Mouse (Mus musculus) cerebellum, postnatal 10 days (tissue): ENCODE results near the gene Man2b1.

Source experiments
- DNase-seq, 2 experiments: peaks; one replicate each; pipeline ENCODE4 v3.0.0; 2021; ENCODE audit warnings: mixed read lengths in 2 of 2

Gene Man2b1

DNA sequence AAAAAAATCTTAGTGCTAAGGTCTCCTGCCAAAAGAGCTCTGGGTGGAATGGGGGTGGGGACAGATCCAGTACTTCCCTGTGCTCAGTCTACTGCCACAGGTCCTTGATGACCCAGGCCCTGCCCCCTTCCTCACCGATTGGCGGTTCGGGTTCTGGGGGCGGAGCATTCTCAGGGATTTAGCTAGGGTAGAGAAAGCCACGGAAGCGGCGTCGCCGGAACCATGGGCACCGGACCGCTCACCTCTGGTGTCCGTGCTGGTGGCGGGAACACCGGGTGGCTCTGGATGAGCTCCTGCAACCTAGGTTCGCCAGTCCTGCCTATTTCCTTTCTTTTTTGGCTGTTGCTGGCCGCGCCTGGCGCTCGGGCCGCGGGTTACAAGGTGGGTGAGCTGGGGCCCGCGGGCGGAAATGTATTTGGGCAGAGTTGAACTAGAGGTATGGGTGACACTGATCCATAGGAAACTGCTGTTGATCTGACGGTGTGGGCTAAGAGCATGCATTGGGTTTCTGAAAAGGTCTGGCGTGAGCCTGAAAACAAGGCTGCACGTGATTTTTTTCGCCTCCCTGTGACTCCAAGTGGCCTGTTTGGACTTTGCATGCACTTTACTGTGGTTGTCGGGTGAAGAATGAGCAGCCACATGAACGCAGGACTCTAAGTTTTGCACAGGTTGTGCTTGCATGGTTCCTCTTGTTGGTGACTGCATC is at the start of gene Man2b1:
TSS of gene Man2b1 (plus strand) at position 163 of the 706 bp plus-strand sequence.
- DNase-seq, result peak; percentile 91 to 92

DNA sequence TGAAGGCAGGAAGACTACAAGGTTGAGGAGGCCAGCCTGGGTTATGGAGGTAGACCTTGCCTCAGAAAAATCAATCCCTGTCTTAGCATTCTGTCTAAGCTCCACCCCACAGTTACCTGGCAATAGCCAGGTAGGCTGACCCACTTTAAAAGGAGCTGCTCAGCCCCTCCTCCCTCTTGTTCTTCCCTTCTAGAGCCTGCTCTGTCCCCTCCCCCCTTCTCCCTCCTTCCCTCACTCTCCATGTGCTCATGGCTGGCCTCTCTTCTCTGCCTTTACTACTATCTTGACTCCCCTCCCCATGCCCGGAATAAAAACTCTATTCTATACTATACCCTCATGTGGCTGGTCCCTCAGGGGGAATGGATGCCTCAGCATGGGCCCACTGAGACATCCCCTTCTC is 49.2 kb upstream of the Man2b1 start:
- DNase-seq, result no peak

DNA sequence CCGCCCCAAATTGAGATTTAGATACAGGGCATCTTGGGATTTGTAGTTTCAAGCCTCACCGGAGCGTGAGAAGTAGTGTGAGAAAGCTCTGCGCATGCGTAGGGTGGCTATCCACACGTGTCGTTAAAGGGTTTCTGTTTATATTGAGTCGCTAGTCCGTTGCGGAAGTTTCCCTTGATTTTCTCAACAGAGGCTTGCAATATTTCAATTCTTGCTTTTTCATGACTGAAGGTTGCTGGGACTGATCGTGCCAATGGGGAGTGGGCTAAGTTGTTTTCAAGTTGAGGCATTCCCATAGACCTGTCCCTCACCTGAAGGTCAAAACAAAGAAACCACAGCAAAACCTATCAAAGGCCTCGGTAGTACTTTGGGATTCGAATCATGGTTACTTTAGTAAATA is 48.3 kb upstream of the Man2b1 start:
- peak; percentile 83 for DNase-seq

DNA sequence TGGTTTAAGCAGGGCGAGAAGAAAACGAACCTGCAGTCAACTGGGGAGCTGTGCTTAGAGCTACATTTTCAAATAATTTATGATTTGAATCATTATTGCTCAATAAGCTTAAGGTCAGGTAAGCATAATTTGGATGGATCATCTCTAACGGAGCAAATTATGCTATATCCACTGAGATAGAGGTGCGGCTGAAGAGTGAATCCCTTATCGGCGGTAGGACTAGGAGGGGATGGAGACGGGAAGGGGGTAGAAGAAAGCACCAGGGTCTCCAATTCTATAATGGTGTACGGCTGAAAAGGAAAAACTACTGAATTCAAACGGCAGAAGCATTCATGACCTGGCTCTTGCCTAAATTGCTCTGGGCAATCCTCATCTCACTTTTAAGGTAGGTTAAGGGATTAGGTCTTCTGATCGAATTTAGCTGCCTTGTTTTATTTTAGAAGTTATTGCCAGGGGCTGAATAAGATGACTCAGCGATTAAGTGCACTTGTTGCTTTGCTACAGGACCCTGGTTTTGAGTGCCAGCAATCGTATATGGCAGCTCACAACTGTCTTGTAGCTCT is 47.8 kb upstream of the Man2b1 start:
- DNase-seq, result peak in 1 of 2 experiments; percentile 26

DNA sequence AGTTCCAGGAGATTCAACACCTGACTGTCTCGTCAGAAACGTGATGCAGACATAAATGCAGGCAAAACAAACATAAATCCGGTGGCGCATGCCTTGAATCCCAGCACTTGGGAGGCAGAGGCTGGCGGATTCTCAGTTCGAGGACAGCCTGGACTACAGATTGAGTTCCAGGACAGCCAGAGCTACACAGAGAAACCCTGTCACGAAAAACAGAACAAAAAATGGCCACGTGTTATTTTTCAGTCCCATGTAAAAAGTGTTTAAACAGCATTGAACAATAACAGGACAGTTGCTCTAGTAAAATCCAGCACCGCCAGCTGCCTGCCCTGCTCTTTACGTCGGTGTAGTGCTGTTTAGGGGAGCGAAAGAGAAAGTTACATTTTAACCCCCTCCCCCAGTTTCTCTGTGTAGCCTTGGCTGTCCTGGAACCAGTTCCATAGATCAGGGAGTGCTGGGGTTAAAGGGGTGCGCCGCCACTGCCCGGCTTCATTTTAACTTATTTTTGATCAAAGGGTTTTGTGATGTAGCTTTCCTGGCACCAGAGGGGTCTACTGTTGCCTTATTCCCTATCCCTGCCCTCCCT is 47.3 kb upstream of the Man2b1 start:
- peak in 1 of 2 experiments; percentile 40 for DNase-seq

DNA sequence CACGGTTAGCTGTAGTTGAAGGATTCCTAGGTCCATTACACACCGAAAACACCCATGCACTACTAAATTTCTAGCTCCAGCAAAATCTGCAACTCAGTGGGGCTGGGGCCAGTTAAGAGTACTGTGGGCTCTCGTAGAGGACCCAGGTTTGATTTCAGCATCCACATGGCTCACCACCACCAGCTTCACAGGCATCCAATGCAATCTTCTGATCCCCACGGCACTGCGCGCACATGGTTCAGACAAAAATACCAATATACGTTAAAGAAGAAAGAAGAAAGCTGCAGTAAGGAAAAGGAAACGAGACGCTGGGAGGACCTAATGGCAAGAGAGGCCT is 46.7 kb upstream of the Man2b1 start:
- DNase-seq, result no peak

DNA sequence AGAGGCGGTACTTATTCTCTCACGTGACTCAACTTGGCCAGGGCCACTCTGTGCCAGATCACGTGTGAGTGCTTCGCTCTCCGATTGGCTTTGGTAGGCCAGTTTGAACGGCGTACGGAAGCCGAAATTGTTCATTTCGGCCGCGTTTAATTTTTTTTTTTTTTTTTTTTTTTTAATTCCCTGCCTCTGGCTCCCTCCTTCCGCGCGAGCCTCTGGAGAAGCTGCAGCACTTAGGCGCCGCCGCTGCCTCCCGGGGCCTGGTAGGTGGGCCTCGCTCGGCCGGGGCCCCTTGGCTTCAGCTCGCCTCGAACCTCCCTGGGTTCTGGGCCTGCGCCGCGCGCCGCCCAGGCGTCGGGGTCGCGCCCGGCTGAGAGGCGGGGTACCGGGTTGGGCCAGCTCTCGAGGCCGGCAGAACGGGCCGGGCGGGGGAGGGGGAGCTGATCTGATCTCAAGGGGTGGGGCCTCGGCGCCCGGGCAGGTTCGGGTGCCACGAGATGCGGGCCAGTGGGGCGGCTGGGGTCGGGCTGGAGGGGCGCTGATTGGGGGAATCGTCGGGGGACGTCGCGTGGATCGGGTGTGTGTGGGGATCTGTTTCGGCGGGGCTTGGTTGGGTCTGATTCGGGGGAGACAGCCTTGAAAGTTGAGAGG is 46.2 kb upstream of the Man2b1 start, which contains the start of gene Tnpo2:
TSS of gene Tnpo2 (plus strand) at position 198 of the 648 bp plus-strand sequence.
- DNase-seq, result peak; percentile 95 to 96

DNA sequence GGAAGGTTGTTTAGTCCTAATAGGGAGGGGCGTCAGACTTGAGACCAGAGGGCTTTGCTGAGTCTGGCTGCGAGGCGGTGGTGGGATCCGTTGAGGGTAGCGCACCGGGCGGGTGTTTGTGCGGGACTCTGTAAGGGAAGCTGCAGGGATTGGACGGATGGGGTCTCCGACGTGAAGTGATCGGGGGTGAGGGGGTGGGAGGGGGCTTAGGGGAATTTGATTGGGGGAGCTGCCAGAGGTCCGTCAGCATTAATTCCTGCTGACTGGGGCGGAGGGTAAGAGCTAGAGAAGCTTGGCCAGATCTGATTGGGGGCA is 45.7 kb upstream of the Man2b1 start:
- no peak for DNase-seq

DNA sequence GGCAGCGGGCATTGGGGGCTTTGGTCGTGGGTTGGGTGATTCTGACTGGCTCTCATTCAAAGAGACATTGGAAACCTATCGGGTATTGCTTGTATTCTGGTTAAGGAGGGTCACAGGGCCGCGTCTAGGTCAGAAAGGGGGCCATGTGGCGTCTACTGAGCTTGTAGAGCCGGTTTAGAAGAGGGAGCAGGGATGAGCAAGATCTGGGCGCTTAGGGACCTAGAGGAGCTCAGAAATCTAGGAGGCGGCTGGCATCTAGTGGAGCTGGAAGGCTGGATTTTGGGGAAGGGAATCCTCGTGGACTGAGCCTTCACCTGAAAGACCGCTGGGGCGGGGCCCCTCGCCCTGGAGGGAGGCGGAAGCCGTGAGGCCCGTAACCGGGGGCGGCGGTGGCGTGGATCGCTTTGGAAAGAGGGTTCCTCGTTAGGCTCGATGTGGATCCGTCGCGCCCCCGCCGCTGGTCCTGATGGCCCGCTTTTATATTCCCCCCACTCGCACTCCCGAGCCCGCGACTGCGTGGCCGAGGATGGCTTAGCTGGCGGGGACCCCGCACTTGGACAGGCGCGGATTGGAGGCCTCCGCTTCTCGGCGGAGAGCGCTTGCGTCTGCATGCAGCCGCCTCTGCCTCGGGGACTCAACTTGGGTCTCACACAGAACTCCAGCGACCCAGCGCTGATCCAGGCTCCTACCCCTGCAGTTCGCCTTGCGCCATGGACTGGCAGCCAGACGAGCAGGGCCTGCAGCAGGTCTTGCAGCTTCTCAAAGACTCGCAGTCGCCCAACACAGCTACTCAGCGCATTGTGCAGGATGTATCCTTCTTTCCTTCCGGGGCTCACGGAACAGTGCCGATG is 45.2 kb upstream of the Man2b1 start:
- DNase-seq, result peak; percentile 57 to 66

DNA sequence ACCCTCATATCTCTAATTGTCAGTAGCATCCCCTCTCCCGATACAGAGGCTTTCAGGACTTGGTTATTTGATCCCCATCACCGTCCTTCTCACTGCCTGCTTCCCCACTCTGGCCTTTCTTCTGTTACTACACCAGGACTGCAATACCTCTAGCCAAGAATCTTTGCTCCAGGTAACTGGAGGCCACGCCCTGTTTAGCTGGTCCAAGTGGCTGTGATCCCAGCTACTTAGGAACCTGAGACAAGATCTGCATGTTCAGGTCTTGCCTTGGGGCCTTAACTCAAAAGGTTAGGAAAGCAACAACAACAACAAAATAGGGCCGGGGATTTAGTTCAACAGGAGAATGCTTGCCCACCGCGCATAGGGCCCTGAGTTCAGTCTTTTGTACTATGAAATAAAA is 39.5 kb upstream of the Man2b1 start:
- DNase-seq, result no peak

DNA sequence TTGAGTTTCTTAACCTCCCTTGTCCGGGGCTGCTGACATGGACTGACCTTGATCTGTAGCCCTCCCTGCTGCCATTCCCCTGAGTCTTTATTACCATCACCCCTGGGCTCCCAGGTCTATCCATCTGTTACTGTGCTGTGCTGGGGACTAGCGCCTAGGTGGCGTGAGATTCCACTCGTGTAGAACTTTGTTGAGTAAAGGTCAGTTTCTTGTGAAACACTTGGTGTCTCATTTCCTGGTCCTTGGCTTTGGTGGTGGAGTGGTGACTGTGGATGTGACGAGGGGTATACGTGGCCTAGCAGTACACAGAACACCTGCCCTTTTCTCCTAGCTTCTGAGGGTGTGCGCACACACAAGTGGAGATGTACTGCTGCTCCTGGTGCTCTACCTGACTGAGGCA is 25.7 kb upstream of the Man2b1 start:
- no peak for DNase-seq

DNA sequence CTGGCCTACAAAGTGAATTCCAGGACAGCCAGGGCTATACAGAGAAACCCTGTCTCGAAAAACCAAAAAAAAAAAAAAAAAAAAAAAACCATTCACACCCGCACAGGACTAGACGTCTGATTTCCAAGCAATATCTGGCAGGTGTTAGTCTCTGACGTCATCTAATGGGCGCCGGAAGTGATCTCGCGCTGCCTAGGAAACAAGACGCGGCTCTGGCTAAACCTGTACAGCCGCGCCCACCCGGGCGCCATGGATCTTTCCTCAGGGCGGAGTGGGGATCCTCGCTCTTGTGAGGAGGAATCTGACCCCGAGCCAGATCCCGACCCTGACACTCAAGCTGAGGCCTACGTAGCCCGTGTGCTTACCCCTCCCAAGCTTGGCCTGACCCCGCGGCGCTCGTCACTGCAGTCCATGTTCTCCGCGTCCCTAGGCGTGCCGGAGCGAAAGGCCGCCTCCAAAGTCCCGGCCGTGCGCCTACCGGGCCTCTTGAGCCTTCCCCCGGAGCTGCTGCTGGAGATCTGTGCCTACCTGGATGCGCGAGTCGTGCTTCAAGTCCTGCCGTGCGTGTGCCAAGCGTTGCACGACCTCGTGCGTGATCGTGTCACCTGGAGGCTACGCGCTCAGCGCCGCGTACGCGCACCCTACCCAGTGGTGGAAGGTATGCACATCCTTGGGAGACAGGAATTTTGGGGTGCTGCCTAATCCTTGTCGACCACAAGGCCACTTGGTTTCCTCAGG is 23.0 kb upstream of the Man2b1 start, which contains the start of gene Fbxw9:
TSS of gene Fbxw9 (plus strand) at position 177 of the 738 bp plus-strand sequence.
- peak; percentile 95 to 97 for DNase-seq

DNA sequence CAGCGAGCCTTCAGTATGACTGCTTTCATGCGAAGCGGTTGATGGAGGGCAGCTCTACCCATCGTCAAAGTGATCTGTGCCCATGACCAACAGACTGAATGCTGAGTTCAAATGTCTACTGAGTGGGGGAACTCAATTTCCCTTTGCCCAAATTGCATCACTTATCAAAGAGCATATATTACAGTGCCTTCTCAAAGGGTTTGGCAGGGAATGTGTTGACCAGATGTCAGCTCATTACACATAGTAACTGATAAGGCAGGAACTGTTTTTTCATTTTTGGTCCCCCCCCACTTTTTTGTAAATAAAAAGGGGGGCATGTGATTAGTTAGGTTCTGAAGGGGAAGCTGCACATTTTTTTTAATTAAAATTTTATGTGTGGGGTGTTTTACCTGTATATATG is 20.5 kb upstream of the Man2b1 start:
- no peak for DNase-seq

DNA sequence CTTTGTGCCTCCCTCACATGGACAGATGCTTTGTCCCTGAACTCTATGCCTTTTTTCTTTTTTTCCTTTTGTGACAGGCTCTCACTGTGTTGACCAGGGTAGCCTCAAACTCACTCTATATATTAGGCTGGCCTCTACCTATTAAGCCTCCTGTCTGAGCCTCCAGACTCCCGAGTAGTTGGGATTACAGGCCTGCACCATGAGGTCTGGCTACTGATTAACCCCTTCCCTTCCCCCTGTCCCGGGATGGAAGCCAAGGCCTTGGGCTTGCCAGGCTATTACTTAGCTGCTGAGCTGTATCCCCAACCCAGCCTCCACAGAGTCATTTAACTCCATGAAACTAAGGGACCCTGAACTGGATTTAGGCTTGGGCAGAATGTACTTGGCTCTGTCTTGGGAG is 17.9 kb upstream of the Man2b1 start:
- no peak for DNase-seq

DNA sequence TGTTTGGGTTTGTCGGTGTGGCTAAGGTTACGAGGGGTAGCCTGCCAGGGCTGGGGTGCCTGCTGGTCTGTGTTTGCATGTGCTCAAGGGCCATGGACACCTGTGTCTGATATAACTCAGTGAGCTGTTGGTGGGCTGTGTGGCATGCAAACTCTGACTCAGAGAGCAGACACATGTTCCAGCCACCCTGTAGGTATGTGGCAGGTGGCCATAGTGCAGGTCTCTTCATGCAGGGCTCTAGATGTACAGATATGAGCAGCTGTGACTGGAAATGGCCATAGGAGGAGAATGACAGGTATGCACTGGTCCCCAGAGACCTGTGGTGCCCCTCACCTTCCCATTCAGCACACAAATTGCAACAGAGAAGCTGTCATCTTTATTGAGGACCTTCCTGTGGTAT is 15.9 kb upstream of the Man2b1 start:
- DNase-seq, result no peak

DNA sequence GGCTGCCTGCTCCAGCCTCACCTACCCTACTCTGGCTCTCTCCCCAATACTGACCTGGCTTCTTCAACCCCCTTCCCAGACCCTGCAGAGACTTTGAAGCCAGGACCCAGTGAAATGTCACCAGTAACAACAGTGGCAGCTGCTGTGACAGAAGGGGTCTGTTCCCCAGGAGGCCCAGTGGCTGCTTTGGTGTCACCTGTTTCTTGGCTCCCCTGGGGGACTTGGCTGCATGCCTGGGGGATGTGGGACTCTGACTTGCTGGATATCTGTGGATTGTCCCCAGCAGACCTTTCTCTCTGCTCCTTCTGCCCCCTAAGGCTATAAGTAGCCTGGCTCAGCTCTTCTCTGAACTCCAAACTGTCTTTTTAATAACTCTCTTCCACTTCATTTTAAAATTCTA is 15.1 kb upstream of the Man2b1 start, which contains the start of gene Gm5741:
TSS of gene Gm5741 (minus strand) at position 1 of the 400 bp plus-strand sequence.
- peak; percentile 61 for DNase-seq

DNA sequence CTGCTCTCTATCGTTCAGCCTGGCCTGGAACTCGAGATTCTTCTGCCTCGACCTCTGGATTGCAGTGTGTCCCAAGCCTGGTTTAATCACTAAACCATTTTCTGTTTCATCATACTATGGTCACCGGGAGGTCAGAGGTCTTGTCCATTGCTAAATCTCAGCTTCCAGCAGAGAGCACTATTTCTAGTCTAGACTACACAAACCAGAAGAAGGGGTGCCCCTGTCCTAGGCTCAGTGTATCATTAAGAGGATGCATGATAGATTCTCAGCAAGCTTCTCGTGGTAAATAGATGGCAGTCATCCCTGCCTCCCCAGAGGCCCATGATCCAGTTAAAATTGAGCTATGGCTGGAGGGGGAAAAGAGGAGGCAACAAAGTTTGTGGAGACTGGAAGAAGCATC is 12.0 kb upstream of the Man2b1 start:
- DNase-seq, result peak in 1 of 2 experiments; percentile 37

DNA sequence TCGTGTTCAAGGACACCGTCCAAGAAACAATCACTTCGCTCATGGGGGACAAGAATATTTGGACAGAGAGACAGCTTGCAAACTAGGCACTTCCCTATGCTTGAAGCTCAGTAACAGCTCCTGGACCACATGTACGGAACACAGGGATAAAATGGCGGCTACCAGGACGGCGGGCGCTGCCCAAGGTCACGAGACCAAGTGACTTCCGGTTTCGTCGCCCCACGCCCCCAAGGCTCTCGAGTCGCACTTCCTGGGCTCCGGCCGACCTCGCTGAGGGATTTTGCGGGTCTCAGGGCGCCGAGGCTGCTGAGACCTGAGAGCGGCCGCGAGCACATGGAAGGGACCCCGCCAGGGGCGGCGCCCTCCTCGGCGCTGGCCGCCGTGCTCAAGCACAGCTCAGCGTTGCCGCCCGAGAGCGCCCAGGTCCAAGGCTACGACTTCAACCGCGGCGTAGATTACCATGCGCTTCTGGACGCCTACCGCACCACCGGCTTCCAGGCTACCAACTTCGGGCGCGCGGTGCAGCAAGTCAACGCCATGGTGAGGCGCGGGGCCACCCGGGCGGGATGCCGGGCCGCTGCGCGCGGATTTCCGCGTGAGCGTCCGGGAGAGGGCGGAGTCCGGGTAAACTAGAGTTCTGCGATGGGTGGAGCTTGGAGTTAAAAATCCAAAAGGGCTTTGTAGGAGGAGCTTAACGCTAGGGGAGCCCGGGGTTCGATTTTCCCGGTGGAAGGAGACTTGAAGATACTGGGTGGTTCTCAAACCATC is 11.4 kb upstream of the Man2b1 start, which contains the start of gene Dhps:
TSS of gene Dhps (plus strand) at position 244 of the 768 bp plus-strand sequence.
- peak; percentile 94 to 95 for DNase-seq

DNA sequence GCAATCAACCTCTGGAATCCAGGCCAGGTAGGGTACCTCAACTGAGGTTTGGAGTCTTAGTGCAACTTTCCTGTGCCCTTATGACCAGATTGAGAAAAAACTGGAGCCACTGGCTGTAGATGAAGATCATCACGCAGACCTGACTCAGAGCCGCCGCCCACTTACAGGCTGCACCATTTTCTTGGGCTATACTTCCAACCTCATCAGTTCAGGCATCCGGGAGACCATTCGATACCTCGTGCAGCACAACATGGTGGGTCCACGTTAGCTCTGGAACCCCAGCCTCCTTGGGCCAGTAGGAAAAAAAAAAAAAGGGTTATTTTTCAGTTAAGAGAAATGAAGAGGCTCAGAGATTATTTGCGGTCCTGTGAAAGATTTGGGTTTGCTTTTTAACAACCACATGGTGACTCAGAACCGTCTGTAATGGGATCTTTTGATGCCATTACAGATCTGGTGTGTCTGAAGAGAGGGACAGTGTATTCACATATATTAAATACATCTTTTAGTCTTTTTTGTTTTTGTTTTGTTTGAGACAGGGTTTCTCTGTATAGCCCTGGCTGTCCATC is 10.6 kb upstream of the Man2b1 start:
- no peak for DNase-seq

DNA sequence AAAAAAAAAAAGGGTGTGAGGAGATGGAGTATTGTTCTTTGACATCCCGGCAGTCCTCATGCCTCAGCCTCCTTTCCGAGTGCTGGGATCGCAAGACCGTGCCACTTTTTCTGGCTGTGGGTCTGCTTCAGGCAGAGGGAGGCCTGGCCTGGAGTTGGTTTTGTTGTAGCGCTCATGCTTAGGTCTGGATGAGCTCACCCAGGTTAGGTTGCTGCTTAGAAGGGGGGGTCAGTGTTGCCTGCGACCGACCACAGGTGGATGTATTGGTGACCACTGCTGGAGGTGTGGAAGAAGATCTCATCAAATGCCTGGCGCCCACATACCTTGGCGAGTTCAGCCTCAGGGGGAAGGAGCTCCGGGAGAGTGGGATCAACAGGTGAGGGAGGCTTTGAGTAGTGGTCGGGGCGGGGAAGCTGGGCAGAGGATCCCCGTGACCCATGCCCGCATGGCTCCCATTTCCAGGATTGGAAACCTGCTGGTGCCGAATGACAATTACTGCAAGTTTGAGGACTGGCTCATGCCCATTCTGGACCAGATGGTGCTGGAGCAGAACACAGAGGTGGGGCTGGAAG is 9.9 kb upstream of the Man2b1 start:
- DNase-seq, result no peak

DNA sequence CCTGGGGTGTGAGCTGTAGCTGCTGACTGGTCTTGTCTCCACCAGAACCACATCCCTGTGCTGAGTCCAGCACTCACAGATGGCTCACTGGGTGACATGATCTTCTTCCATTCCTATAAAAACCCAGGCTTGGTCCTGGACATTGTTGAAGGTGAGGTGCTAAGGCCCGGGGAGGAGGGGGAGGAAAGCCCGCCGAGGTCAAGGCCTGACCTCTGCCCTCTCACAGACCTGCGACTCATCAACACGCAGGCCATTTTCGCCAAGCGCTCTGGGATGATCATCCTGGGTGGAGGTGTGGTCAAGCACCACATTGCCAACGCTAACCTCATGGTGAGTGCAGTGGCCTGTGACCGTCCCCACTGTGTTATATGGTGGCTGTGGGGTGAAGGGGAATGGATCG is 8.9 kb upstream of the Man2b1 start:
- no peak for DNase-seq
